Comparison of ENCODE assay signal across 16 mouse cellular contexts in the genomic region with DNA sequence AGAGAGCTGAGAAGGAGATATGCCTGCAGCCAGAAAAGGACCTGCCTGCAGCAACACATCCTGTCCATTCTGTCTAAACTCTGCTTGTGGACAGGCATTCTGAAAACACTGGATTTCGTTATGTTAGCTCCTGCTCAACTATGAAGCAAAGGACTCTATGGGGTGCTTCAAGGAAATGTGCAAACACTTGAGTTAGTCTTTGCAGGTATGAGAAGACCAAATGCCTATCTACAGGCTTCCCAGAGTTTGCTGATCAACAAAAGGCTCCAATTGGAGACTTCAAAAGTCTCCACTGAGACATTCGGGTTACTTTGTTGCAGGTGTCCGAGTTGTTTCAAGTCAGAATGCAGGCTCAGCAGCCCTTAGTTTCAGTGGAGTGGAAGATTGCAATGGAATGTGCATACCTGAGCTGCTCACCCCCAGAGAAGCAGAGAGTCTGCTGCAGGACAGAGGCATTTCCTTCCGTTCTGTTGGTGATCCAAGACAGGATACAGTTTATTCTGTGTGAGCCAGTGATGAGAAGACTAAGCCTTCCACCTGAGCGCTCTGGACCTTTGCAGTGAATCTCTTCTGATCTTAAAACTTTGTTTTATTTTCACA. TPM values are rescaled to one million over a fixed set of nuclear protein-coding genes. Genes with fewer than 3 reads are reported as not detected.
"Had no signal": no experiment of that assay in that cellular context is flagged by ENCODE, and none has a peak within 500 bp of the region (broad histone marks: within the 10 kb centered on the region; RNA-seq: fewer than 3 reads in every experiment).

No protein-coding gene starts in this region.

- H3K9ac ChIP-seq: limb, embryonic 15.5 days; liver, embryonic 12.5 days; midbrain, embryonic 12.5 days; neural tube, embryonic 13.5 days had no signal

- H3K27ac ChIP-seq: left cerebral cortex, adult 2 months; limb, embryonic 15.5 days; liver, embryonic 12.5 days; midbrain, embryonic 12.5 days; neural tube, embryonic 13.5 days had no signal

- H3K4me1 ChIP-seq: limb, embryonic 15.5 days; liver, embryonic 12.5 days; midbrain, embryonic 12.5 days; neural tube, embryonic 13.5 days had no signal

- DNase-seq: kidney, adult 8-10 months; kidney, postnatal 25 days; retina, postnatal 1 day; right cerebral cortex, postnatal 4 days; spleen, adult 18-20 months; thymus, postnatal 4 days had no signal

- ATAC-seq: intestine, postnatal 0 days; liver, embryonic 12.5 days; midbrain, embryonic 16.5 days had no signal

- H3K36me3 ChIP-seq: limb, embryonic 15.5 days; liver, embryonic 12.5 days; midbrain, embryonic 12.5 days; neural tube, embryonic 13.5 days had no signal

- H3K4me2 ChIP-seq: limb, embryonic 15.5 days; liver, embryonic 12.5 days; midbrain, embryonic 12.5 days; neural tube, embryonic 13.5 days had no signal

- H3K4me3 ChIP-seq: left cerebral cortex, adult 2 months; limb, embryonic 15.5 days; liver, embryonic 12.5 days; midbrain, embryonic 12.5 days; neural tube, embryonic 13.5 days had no signal

- H3K27me3 ChIP-seq: limb, embryonic 15.5 days; liver, embryonic 12.5 days; midbrain, embryonic 12.5 days; neural tube, embryonic 13.5 days had no signal

- H3K9me3 ChIP-seq: limb, embryonic 15.5 days; liver, embryonic 12.5 days; midbrain, embryonic 12.5 days; neural tube, embryonic 13.5 days had no signal

RNA-seq across cellular contexts. Expression of a gene that starts 33.1 kb away (rescaled TPM):
- total RNA-seq: left cerebral cortex, postnatal 25 days had no signal
- polyA plus RNA-seq: kidney, embryonic 16.5 days; limb, embryonic 11.5 days; midbrain, embryonic 12.5 days had no signal
